Mouse (Mus musculus) olfactory bulb, adult 2 months (tissue): ENCODE data around the gene Etv4.

Experiments
- CTCF ChIP-seq: fragments of 200-500 bp; IDR thresholded peaks from 2 replicates; pipeline ENCODE4 v1.5.1; 2012; ENCODE audit warnings: low read depth, mild to moderate bottlenecking, low read length, moderate library complexity; ENCODE audit not compliant: insufficient read depth
- POLR2A ChIP-seq: fragments of 200-500 bp; IDR thresholded peaks from 2 replicates; pipeline ENCODE4 v1.6.1; 2012; ENCODE audit warnings: mild to moderate bottlenecking, low read depth, low read length, moderate library complexity; ENCODE audit not compliant: insufficient read depth

- no peak for TF ChIP-seq POLR2A
- no peak for TF ChIP-seq CTCF
Observed at GRCm38 (mm10) chr11:101756616-101757015, 28.6 kb downstream of the Etv4 start.
